Comparison of ENCODE assay signal across 29 mouse cellular contexts in the genomic region with DNA sequence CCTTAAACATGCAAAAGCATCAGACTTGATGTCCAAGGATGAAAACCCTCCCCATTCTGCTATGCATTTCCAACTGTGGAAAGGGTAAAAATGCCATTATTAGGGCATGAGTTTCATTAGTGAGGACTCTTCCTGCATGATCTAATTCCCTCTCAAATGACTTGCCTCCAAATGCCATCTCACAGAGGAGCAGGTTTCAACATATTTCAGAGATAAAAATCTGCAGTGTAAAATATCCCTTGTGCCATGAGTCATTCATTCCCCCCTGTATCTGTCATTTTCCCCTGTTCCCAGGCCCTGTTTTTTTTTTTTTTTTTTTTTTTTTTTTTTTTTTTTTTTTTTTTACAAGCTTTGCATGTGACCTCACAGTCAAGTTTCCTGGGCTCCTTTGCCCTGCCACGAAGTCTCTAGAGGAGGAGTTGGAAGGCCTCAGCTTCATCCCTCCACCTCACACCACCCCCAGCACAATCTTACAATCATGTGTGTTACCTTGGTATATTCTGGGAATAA.
DNase-seq lines count a peak whose midpoint lies in the region; ATAC-seq and TF ChIP-seq lines count a peak whose summit lies in the region.
"Had no signal": no experiment of that assay in that cellular context is flagged by ENCODE, and none has a peak within 500 bp of the region (broad histone marks: within the 10 kb centered on the region; RNA-seq: fewer than 3 reads in every experiment).

No protein-coding gene starts in this region.

- no peaks in the 10 kb centered on the region for H3K36me3 ChIP-seq in heart, embryonic 12.5 days
- H3K36me3 ChIP-seq: embryonic facial prominence, embryonic 12.5 days; embryonic facial prominence, embryonic 15.5 days; forebrain, embryonic 12.5 days; forebrain, embryonic 15.5 days; heart, embryonic 13.5 days had no signal

- no peak for ATAC-seq in heart, embryonic 12.5 days (ENCODE audit: insufficient number of reproducible peaks, low FRiP score)
- ATAC-seq: activated CD4-positive, CD25-positive, alpha-beta regulatory T cell, adult 4 months; forebrain, embryonic 15.5 days; hindbrain, postnatal 0 days; inflammation-experienced regulatory T-cells, adult 6 months; intestine, embryonic 16.5 days had no signal

- TF ChIP-seq POLR2A in embryonic fibroblast, embryonic 13.5 days (IDR thresholded peaks at IDR 0.05; ENCODE audit: low read depth, low read length) = no peak

- no peak overlapping the region for H3K4me2 ChIP-seq in heart, embryonic 12.5 days
- H3K4me2 ChIP-seq: embryonic facial prominence, embryonic 12.5 days; embryonic facial prominence, embryonic 15.5 days; forebrain, embryonic 12.5 days; forebrain, embryonic 15.5 days; heart, embryonic 13.5 days; hindbrain, embryonic 14.5 days had no signal

- H3K27me3 ChIP-seq in heart, embryonic 12.5 days (replicated peaks) = no peaks in the 10 kb centered on the region
- H3K27me3 ChIP-seq: embryonic facial prominence, embryonic 12.5 days; embryonic facial prominence, embryonic 15.5 days; forebrain, embryonic 12.5 days; forebrain, embryonic 15.5 days; heart, embryonic 13.5 days had no signal

- no peak overlapping the region for H3K4me3 ChIP-seq in embryonic fibroblast, embryonic 13.5 days (ENCODE audit: insufficient read depth, low read length)
- no peak overlapping the region for H3K4me3 ChIP-seq in heart, embryonic 12.5 days
- H3K4me3 ChIP-seq: embryonic facial prominence, embryonic 12.5 days; embryonic facial prominence, embryonic 15.5 days; erythroblast, embryonic 14.5 days; forebrain, embryonic 12.5 days; forebrain, embryonic 15.5 days; heart, embryonic 13.5 days had no signal

- H3K9me3 ChIP-seq in heart, embryonic 12.5 days (replicated peaks) = no peaks in the 10 kb centered on the region
- H3K9me3 ChIP-seq: embryonic facial prominence, embryonic 12.5 days; embryonic facial prominence, embryonic 15.5 days; forebrain, embryonic 12.5 days; forebrain, embryonic 15.5 days; heart, embryonic 13.5 days had no signal

- DNase-seq in 3134 (ENCODE audit: extremely low read depth, insufficient read length, low spot score) (peak; percentile 49), 416B (ENCODE audit: low read depth) (peak; percentile 20)
- DNase-seq in Muller cell, postnatal 12 days (ENCODE audit: inconsistent ontology term) = peak; percentile 54
- DNase-seq in kidney, postnatal 10 days = no peak
- no peak for DNase-seq in thymus, postnatal 10 days (ENCODE audit: low spot score in 2 of 2)
- DNase-seq: adrenal gland, postnatal 14 days; B cell, adult 2 months; cerebellum, adult 11 months; cerebellum, adult 2 months; cerebellum, adult 9-11 months; cerebellum, postnatal 25 days; gastrocnemius, postnatal 25 days; heart, adult 18-20 months; heart, postnatal 14 days; heart, postnatal 4 days; kidney, adult 18-20 months had no signal

- no peak for TF ChIP-seq CTCF in embryonic fibroblast, embryonic 13.5 days (IDR thresholded peaks at IDR 0.05; ENCODE audit: borderline replicate concordance, insufficient read depth, low read length)

- no peak overlapping the region for H3K9ac ChIP-seq in heart, embryonic 12.5 days
- H3K9ac ChIP-seq: embryonic facial prominence, embryonic 12.5 days; embryonic facial prominence, embryonic 15.5 days; forebrain, embryonic 12.5 days; forebrain, embryonic 15.5 days; heart, embryonic 13.5 days; hindbrain, embryonic 14.5 days had no signal

- WGBS in heart, embryonic 12.5 days = 35% methylated on average over 1 of the region's 1 CpGs

- H3K4me1 ChIP-seq in embryonic fibroblast, embryonic 13.5 days (ENCODE audit: control insufficient read depth, insufficient read depth, low read length) = peaks cover 8% of the 10 kb centered on the region; the same call in 1 of the 2 replicates
- peaks cover 3% of the 10 kb centered on the region; the same call in 1 of the 2 replicates for H3K4me1 ChIP-seq in heart, embryonic 12.5 days (replicated peaks)
- H3K4me1 ChIP-seq: embryonic facial prominence, embryonic 12.5 days; embryonic facial prominence, embryonic 15.5 days; forebrain, embryonic 12.5 days; forebrain, embryonic 15.5 days had no signal

- H3K27ac ChIP-seq in embryonic fibroblast, embryonic 13.5 days (ENCODE audit: insufficient read depth, low read length) = 0 out of 2 replicates have a peak overlapping the region, but pooled peaks have one; percentile 36
- no peak overlapping the region for H3K27ac ChIP-seq in heart, embryonic 12.5 days (ENCODE audit: poor library complexity, severe bottlenecking)
- H3K27ac ChIP-seq: embryonic facial prominence, embryonic 12.5 days; embryonic facial prominence, embryonic 15.5 days; forebrain, embryonic 12.5 days; forebrain, embryonic 15.5 days; heart, embryonic 13.5 days; hindbrain, embryonic 14.5 days; hindbrain, postnatal 0 days had no signal

Comparison
In these comparisons a context has a peak if more than half of its experiments do, and no peak if none do; other contexts are left out.
1. DNase-seq: peak in 3134 (single experiment), 416B (single experiment) and Muller cell, postnatal 12 days (single experiment); none in kidney, postnatal 10 days (single experiment) and thymus, postnatal 10 days (0 of 2).